Mouse (Mus musculus) heart, adult 2 months (tissue): ENCODE measurements around the gene Islr.

Experiments used
- CTCF ChIP-seq: fragments of 200-600 bp; IDR thresholded peaks from 2 replicates; pipeline ENCODE4 v1.8.1; 2022; ENCODE audit warnings: antibody characterized with exemption, mild to moderate bottlenecking, moderate library complexity
- EP300 ChIP-seq: fragments of 200-500 bp; IDR thresholded peaks from 2 replicates; pipeline ENCODE4 v1.6.1; 2011; ENCODE audit warnings: low read depth, low read length, control low read depth; ENCODE audit not compliant: insufficient read depth
- POLR2A ChIP-seq: fragments of 200-500 bp; IDR thresholded peaks from 2 replicates; pipeline ENCODE4 v1.6.1; 2011; ENCODE audit warnings: mild to moderate bottlenecking, low read depth, low read length, control low read depth; ENCODE audit not compliant: insufficient read depth

- TF ChIP-seq POLR2A: no peak
- no peak for TF ChIP-seq CTCF
- TF ChIP-seq EP300: no peak
These were observed 38.3 kb downstream of the Islr start for GRCm38 (mm10) chr9:58165779-58166178.
